Mouse (Mus musculus) embryo, embryonic 11.5 days (tissue): ENCODE results near the gene Hspd1.

Experiments
- DNase-seq: peaks from one replicate; pipeline ENCODE4 v3.0.0-alpha.2; 2012; ENCODE audit warnings: low read depth, low spot score

Hspd1 gene

DNA sequence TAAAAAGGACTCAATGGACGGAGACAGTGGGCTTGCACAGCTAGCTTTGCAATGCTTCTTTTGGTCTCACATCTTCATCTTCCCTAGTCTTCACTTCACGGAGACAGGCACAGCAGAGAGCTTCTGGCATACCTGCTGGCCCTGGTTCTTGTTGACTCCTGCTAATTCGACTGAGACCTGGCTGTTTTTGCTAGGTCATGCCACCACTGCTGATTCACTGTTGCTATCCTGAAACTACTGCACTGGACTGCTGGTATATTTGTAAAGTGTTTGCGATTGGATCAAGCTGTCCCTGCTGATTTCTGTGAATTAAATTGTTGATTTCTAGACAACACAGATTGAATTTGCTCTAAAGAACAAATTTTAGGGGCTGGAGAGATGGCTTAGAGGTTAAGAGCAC lies 46.4 kb downstream of the Hspd1 start:
- DNase-seq = no peak

DNA sequence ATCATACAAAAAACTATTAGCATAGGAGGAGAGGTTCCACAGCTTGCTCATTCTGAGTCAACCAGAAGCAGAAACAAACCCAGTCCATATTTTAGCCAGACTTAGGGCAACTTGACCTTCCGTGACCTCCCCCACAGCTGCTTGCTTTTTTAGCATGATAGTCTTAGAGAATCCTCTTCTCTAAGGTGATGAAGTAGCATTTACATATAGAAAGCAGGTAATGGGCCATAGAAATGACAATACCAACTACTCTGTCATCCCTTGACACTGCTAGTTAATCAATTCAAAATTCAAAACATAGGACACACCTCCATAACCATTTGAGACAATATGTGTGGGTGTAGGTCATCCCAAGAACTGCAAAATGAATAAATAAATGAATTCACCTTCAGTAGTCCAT lies 48.1 kb downstream of the Hspd1 start:
- DNase-seq = no peak

DNA sequence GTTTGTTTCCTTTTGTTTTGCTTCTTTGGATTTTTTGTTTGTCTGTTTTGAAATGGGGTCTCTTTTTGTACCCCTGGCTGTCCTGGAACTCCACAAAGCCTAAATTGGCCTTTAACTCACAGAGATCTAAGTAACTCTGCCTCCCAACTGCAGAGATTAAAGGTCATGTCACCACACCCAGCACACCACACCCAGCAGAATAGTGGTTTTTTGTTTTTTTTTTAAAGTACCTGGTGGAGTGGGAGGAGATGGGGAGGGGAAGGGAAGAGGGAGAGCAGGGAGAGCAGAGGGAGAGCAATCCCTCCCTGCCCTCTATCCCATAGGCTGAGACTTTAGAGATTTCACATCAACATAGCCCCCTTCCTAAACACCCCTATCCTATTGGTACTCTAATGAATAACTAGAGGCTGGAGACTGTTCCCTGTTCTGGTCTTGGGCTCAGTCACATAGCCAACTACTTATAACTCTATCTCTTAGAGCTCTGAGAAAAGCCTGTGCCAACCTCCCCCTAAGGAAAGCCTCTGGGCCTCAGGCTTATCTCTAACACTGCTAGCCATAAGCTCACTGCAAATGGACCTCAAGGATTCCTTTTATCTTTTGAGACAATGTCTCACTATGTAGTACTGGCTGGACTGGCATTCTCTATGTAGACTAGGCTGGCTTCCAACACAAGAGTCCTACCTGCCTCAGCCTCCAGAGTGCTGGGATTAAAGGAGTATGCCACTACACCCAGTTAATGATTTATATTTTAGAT lies 56.8 kb downstream of the Hspd1 start:
- no peak for DNase-seq

DNA sequence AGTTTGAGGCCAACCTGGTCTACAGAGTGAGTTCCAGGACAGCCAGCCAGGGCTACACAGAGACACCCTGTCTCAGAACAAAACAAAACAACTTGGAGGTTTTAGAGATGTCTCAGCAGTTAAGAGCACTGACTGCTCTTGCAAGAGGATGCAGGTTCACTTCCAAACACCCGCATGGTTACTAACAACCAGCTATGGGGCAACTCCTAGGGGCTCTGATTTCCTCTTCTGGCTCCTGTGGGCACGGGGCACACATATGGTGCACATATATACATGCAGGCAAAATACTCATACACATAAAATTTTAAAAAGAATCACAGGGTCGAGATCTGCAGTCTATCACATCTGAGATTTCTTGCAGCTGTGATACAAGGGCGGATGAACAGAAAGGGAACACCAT lies 58.6 kb downstream of the Hspd1 start:
- DNase-seq = no peak

DNA sequence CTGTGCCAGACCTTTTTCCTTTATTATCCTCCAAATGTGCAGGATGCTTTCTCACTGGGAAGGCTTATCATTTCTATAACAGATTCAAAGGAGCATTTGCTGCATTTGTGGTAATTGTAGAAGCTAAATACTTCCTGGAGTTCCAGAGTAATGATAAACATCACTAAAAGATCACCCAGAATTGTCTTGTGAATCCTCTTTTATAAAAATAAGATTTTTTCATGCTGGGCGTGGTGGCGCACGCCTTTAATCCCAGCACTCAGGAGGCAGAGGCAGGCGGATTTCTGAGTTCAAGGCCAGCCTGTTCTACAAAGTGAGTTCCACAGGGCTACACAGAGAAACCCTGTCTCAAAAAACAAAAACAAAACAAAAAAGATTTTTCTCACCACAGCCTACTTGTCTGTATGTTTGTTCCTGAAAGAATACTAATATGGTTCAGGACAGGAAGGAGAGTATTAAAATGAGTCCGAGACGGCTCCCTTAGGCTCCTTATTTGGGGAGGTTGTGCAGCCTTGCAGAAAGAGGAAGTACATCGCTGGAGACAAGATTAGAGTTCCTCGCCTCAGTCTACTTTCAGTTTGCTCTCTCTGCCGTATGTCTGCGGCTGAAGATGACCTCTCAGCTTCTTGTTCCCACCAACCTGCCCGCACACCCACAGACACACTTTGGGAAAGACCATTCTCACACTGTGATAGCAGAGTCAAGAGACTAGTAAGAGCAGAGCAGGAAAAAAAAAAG lies 59.4 kb downstream of the Hspd1 start:
- DNase-seq = no peak

DNA sequence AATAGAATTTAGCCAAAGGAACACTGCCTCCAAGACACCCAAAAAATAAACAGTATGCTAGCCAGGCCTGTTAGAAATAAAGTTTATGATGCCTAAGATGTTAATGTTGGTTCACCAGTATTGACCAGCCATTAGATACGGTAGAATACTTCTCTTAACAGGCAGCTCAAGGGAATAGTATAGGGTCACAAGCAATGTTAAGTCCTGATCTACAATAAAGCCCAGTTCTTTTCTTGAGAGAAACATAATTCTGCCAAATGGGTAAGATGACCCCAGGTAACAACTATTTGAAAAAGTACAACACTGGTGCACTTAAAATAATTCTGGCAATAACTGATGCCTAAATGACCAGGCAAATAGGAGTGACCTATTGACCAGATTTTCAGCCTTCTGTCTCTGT lies 60.1 kb downstream of the Hspd1 start:
- DNase-seq = no peak
